Mouse (Mus musculus) ES-Bruce4 (cell line): Measurements from ENCODE around the gene Ipcef1. TPM values are rescaled to one million over a fixed set of nuclear protein-coding genes. Genes with fewer than 3 reads are reported as not detected.
"Not testable (repeated sequence)": the region's sequence is repeated elsewhere in the genome, so short reads cannot be mapped to it uniquely, and the experiment has no call there.

Source experiments
- H3K27ac ChIP-seq: 2 replicates; pipeline ENCODE4 v1.5.1; 2012; ENCODE audit warnings: low read length, inconsistent platforms; ENCODE audit not compliant: insufficient read depth
- H3K27me3 ChIP-seq: 2 replicates; pipeline ENCODE4 v1.6.1; 2012; ENCODE audit warnings: mild to moderate bottlenecking, low read length, inconsistent platforms; ENCODE audit not compliant: control insufficient read depth, poor library complexity, insufficient read depth, severe bottlenecking
- H3K36me3 ChIP-seq: 2 replicates; pipeline ENCODE4 v1.6.1; 2012; ENCODE audit warnings: inconsistent platforms, mild to moderate bottlenecking, low read length, moderate library complexity; ENCODE audit not compliant: control insufficient read depth, poor library complexity, insufficient read depth, severe bottlenecking
- H3K4me1 ChIP-seq: one replicate; pipeline ENCODE4 v1.8.1; 2011; ENCODE audit warnings: low read length; ENCODE audit not compliant: control insufficient read depth, insufficient read depth
- H3K4me3 ChIP-seq: 2 replicates; pipeline ENCODE4 v1.5.1; 2011; ENCODE audit warnings: low read depth, mild to moderate bottlenecking, low read length
- H3K9ac ChIP-seq: 2 replicates; pipeline ENCODE4 v1.6.1; 2012; ENCODE audit warnings: low read depth, mild to moderate bottlenecking, inconsistent platforms; ENCODE audit not compliant: poor library complexity, severe bottlenecking
- H3K9me3 ChIP-seq: replicated peaks from 2 replicates; pipeline ENCODE4 v1.6.1; 2012; ENCODE audit warnings: mild to moderate bottlenecking, low read length, inconsistent platforms; ENCODE audit not compliant: control insufficient read depth, poor library complexity, insufficient read depth, severe bottlenecking
- CTCF ChIP-seq: IDR thresholded peaks from one replicate; pipeline ENCODE4 v1.8.1; 2011; ENCODE audit warnings: low read depth, low read length
- EP300 ChIP-seq: IDR thresholded peaks from 2 replicates; pipeline ENCODE4 v1.6.1; 2011; ENCODE audit warnings: low read depth, low read length; ENCODE audit not compliant: insufficient read depth
- POLR2A ChIP-seq: IDR thresholded peaks from one replicate; pipeline ENCODE4 v1.8.1; 2011; ENCODE audit warnings: low read length; ENCODE audit not compliant: insufficient read depth
- polyA plus RNA-seq: library from polyadenylated mRNA; stranded (reverse); fragments of >200 nt; gene quantifications from 2 replicates; pipeline ENCODE4 v1.2.4, GENCODE M21; 2011; ENCODE audit warnings: low read depth; ENCODE audit not compliant: missing spikeins, insufficient read depth, insufficient read length

Ipcef1 gene
- polyA plus RNA-seq, 1 experiment: not detected

DNA sequence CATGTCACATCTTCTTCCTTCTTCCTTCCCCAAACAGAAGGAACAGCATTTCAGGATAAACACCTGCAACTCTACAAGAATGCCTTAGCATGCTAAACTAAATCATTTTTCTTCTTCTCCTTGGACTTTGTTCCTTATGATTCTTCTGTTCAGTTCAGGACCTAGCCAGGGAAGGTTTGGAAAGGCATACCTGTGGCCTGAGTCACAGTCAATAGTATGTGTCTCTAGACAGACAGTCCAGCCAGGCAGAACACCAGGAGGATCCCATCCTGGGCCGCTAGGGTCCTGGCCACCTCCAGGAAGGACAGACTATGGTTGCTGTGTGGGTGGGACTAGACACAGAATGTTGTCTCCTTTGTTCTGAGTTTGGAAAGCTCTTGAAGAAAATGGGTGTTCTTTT is 27.2 kb downstream of the Ipcef1 start:
- H3K4me1 ChIP-seq: no peaks in the 10 kb centered on the region
- H3K9ac ChIP-seq: no peak overlapping the region
- H3K27ac ChIP-seq: no peak overlapping the region
- H3K9me3 ChIP-seq: no peaks in the 10 kb centered on the region
- no peaks in the 10 kb centered on the region for H3K36me3 ChIP-seq
- H3K27me3 ChIP-seq: no peaks in the 10 kb centered on the region
- no peak for TF ChIP-seq POLR2A
- TF ChIP-seq EP300: no peak
- TF ChIP-seq CTCF: no peak
- H3K4me3 ChIP-seq: no peak overlapping the region

GRCm38 (mm10) chr10:7020551-7020950 is 31.7 kb downstream of the Ipcef1 start:
- H3K4me1 ChIP-seq: no peaks in the 10 kb centered on the region
- no peak overlapping the region for H3K4me3 ChIP-seq
- no peak overlapping the region for H3K27ac ChIP-seq
- H3K9me3 ChIP-seq: no peaks in the 10 kb centered on the region
- TF ChIP-seq POLR2A: no peak
- TF ChIP-seq CTCF: no peak
- no peak for TF ChIP-seq EP300
- no peaks in the 10 kb centered on the region for H3K36me3 ChIP-seq
- H3K9ac ChIP-seq: no peak overlapping the region
- no peaks in the 10 kb centered on the region for H3K27me3 ChIP-seq

DNA sequence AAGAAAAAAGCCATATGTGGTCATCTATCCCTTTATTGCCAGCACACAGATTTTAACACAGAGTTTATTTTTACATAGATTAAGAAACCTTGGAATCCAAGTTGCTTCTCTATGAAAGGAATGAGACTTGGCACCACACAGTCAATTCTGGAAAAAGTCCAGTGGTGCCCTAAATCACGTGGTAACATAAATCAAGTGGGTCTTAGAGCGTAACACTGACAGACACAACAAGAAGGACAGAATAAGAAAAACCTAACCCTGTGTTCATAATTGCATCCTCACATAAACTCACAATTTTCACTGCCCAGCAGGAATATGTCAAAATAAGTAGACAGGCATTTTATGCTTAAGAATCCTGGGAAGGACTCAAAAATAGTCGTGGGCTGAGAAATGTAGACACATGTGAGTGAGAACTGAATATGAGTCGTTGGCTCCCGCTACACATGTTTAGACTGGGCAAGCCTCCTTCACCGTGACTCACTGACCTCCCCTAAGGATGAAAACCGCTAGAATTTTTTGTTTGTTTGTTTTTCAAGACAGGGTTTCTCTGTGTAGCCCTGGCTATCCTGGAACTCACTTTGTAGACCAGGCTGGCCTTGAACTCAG is 32.4 kb downstream of the Ipcef1 start:
- no peak overlapping the region for H3K4me3 ChIP-seq
- no peak overlapping the region for H3K27ac ChIP-seq
- no peaks in the 10 kb centered on the region for H3K36me3 ChIP-seq
- no peak overlapping the region for H3K9ac ChIP-seq
- no peak for TF ChIP-seq EP300
- H3K27me3 ChIP-seq: no peaks in the 10 kb centered on the region
- no peaks in the 10 kb centered on the region for H3K4me1 ChIP-seq
- no peaks in the 10 kb centered on the region for H3K9me3 ChIP-seq

DNA sequence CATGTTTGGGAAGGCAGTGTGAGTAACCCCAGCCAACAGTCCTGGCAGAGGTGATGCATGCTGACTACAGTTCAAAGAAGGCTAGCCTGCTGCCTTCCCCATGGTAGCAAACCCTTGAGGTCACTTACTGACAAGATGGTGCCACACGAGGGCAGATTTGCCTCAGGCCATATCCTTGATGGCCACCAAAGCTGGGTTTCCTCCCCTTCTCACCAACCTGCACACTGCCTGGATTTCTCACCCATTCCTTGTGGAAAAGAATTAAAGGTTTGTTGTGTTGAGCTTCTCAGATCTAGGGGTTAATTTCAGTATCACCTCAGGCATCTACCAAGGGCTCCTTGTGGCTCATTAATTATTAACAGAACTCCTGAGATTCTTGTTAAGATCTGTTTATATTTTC is 37.1 kb downstream of the Ipcef1 start:
- Histone ChIP-seq H3K9ac (no peak overlapping the region), H3K4me3 (no peak overlapping the region), H3K4me1 (no peaks in the 10 kb centered on the region), H3K9me3 (no peaks in the 10 kb centered on the region), H3K27me3 (no peaks in the 10 kb centered on the region), H3K36me3 (no peaks in the 10 kb centered on the region), H3K27ac (no peak overlapping the region)
- TF ChIP-seq CTCF: no peak
- TF ChIP-seq EP300: no peak
- TF ChIP-seq POLR2A: no peak

DNA sequence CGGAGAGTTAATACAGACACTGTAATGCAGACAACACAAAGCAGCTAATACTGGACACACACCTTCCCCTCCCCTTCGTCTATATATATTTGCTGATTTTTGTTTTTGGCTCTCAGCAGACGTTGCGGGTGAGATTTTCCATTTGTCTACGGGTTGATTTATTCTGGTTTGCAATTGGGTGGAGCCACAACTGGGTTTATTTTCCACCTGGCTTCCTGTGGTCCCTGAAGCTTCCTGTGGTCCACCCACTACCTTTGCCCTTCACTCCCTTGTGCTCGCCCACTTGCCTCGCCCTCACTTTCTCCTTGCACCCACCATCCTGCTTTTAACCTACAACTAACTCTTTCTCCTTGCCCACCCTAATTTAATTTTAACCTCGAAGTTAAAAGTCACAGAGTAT is 41.7 kb downstream of the Ipcef1 start:
- H3K36me3 ChIP-seq: no peaks in the 10 kb centered on the region
- H3K9me3 ChIP-seq: no peaks in the 10 kb centered on the region
- no peaks in the 10 kb centered on the region for H3K27me3 ChIP-seq
- no peaks in the 10 kb centered on the region for H3K4me1 ChIP-seq
- no peak overlapping the region for H3K4me3 ChIP-seq
- no peak overlapping the region for H3K27ac ChIP-seq
- H3K9ac ChIP-seq: no peak overlapping the region
- TF ChIP-seq EP300 (no peak), CTCF (no peak), POLR2A (no peak)

DNA sequence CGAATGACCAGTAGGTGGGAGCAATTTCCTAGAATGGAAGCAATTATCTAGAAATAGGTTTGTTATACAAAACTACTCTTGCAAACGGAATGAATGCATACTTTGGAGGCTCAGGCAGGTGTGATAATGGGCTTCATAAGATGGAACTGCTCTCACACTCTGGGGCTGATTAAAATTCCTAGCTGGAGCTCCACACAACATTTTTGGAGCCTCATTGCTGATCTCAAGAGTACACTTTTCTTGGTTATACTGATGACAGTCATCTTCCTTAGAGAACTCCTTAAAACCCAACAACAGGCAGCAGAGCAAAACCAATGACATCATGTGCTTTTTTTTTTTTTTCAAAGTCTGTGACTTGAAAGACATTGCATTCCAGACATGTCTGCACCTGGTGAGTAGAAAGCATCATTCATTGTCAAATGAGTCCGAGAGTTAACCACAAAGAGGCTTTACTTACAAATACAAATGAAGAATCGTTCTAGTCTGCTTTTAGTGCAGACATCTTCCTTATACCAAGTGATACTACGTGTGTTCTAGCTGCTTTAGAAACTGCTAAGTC is 47.2 kb downstream of the Ipcef1 start:
- Histone ChIP-seq H3K27me3 (no peaks in the 10 kb centered on the region), H3K9me3 (no peaks in the 10 kb centered on the region), H3K36me3 (no peaks in the 10 kb centered on the region), H3K4me1 (no peaks in the 10 kb centered on the region), H3K4me3 (no peak overlapping the region), H3K9ac (no peak overlapping the region), H3K27ac (no peak overlapping the region)
- no peak for TF ChIP-seq CTCF
- no peak for TF ChIP-seq EP300
- TF ChIP-seq POLR2A: no peak

DNA sequence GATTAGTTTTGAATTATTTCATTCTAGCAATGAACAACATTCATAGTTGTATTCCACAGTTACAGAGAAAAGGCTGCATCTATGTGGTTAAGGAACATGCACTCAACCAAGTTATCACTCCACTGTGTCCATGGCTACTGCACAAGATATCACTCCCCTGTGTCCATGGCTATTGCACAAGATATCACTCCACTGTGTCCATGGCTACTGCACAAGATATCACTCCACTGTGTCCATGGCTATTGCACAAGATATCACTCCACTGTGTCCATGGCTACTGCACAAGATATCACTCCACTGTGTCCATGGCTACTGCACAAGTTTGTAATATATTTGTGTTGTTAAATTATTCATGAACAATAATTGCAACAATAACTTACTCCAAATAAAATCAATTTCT is 48.4 kb downstream of the Ipcef1 start:
- H3K27ac ChIP-seq, H3K27me3 ChIP-seq, H3K9me3 ChIP-seq, H3K9ac ChIP-seq, H3K36me3 ChIP-seq, H3K4me1 ChIP-seq, H3K4me3 ChIP-seq: not testable (repeated sequence)
